Mouse (Mus musculus) cerebellum, postnatal 4 days (tissue): ENCODE results near the gene Ilf2.

Source experiments
- DNase-seq, 2 experiments: peaks; one replicate each; pipeline ENCODE4 v3.0.0; 2022; ENCODE audit warnings: low spot score in 2 of 2, mixed read lengths in 1 of 2

Gene Ilf2

GRCm38 (mm10) chr3:90462579-90462978, 13.3 kb upstream of the Ilf2 start:
- DNase-seq: no peak

GRCm38 (mm10) chr3:90464552-90465080, 11.3 kb upstream of the Ilf2 start:
- no peak for DNase-seq

GRCm38 (mm10) chr3:90465081-90465685, 10.7 kb upstream of the Ilf2 start:
- DNase-seq: peak in 1 of 2 experiments; percentile 31

- peak in 1 of 2 experiments; percentile 25 for DNase-seq
Observed at GRCm38 (mm10) chr3:90465686-90466310, 10.1 kb upstream of the Ilf2 start, which contains the start of gene Npr1. Gene Npr1, minus strand, starts transcription at chr3:90465866.

- peak in 1 of 2 experiments; percentile 41 for DNase-seq
Observed at GRCm38 (mm10) chr3:90466311-90466766, 9.6 kb upstream of the Ilf2 start.

- no peak for DNase-seq
Observed at GRCm38 (mm10) chr3:90467618-90468300, 8.2 kb upstream of the Ilf2 start.

- no peak for DNase-seq
Observed at GRCm38 (mm10) chr3:90472213-90472612, 3.7 kb upstream of the Ilf2 start.

GRCm38 (mm10) chr3:90475151-90475830, 635 bp upstream of the Ilf2 start:
- DNase-seq: no peak

GRCm38 (mm10) chr3:90486998-90487397, 11.1 kb downstream of the Ilf2 start:
- no peak for DNase-seq

GRCm38 (mm10) chr3:90488576-90488975, 12.7 kb downstream of the Ilf2 start:
- DNase-seq: no peak

- DNase-seq: peak; percentile 93 to 96
Observed at GRCm38 (mm10) chr3:90490696-90491256, 14.8 kb downstream of the Ilf2 start, which contains the start of gene Snapin. Gene Snapin, minus strand, starts transcription at chr3:90491033.

GRCm38 (mm10) chr3:90491350-90491749, 15.4 kb downstream of the Ilf2 start:
- DNase-seq: no peak

GRCm38 (mm10) chr3:90493831-90494540, 18.1 kb downstream of the Ilf2 start:
- no peak for DNase-seq

GRCm38 (mm10) chr3:90495850-90496525, 20.1 kb downstream of the Ilf2 start:
- no peak for DNase-seq

- no peak for DNase-seq
Observed at GRCm38 (mm10) chr3:90497597-90497996, 21.7 kb downstream of the Ilf2 start.

GRCm38 (mm10) chr3:90503444-90503843, 27.5 kb downstream of the Ilf2 start:
- no peak for DNase-seq

- DNase-seq: no peak
Observed at GRCm38 (mm10) chr3:90505216-90505615, 29.3 kb downstream of the Ilf2 start.

GRCm38 (mm10) chr3:90506362-90506761, 30.4 kb downstream of the Ilf2 start:
- DNase-seq: no peak

- DNase-seq: no peak
Observed at GRCm38 (mm10) chr3:90508287-90508949, 32.5 kb downstream of the Ilf2 start.
